Mouse (Mus musculus) forebrain, embryonic 15.5 days (tissue): ENCODE measurements around the gene Rbks. TPM values are rescaled to one million over a fixed set of nuclear protein-coding genes. Genes with fewer than 3 reads are reported as not detected.

Experiments used
- ATAC-seq: fragments of 200-750 bp; cut with Nextera tagmentation; replicated peaks from 2 replicates; pipeline ENCODE4 v1.8.0; 2017; ENCODE audit warnings: mild to moderate bottlenecking, moderate TSS enrichment, moderate library complexity
- H3K27ac ChIP-seq: fragments of 300-500 bp; sonication (generic); replicated peaks from 2 replicates; pipeline ENCODE4 v1.5.1; 2015; ENCODE audit warnings: mild to moderate bottlenecking, inconsistent platforms
- H3K27me3 ChIP-seq: fragments of 300-500 bp; sonication (generic); 2 replicates; pipeline ENCODE4 v1.6.1; 2015; ENCODE audit warnings: inconsistent platforms
- H3K36me3 ChIP-seq: fragments of 300-500 bp; sonication (generic); 2 replicates; pipeline ENCODE4 v1.6.1; 2015; ENCODE audit warnings: mild to moderate bottlenecking, inconsistent platforms
- H3K4me1 ChIP-seq: fragments of 300-500 bp; sonication (generic); 2 replicates; pipeline ENCODE4 v1.6.1; 2015; ENCODE audit warnings: inconsistent platforms
- H3K4me2 ChIP-seq: fragments of 300-500 bp; sonication (generic); replicated peaks from 2 replicates; pipeline ENCODE4 v1.6.1; 2015; ENCODE audit warnings: mild to moderate bottlenecking, inconsistent platforms
- H3K4me3 ChIP-seq: fragments of 300-500 bp; sonication (generic); 2 replicates; pipeline ENCODE4 v1.5.1; 2015; ENCODE audit warnings: mild to moderate bottlenecking, inconsistent platforms
- H3K9ac ChIP-seq: fragments of 300-500 bp; sonication (generic); replicated peaks from 2 replicates; pipeline ENCODE4 v1.6.1; 2015; ENCODE audit warnings: mild to moderate bottlenecking, inconsistent platforms
- H3K9me3 ChIP-seq: fragments of 300-500 bp; sonication (generic); 2 replicates; pipeline ENCODE4 v1.6.1; 2016; ENCODE audit warnings: inconsistent platforms
- WGBS: fragments of 180-500 bp; shearing (Covaris S2); methylation state at CpG from one replicate; pipeline ENCODE4 v1.1.7; 2015; ENCODE audit warnings: mixed read lengths; 5-methylcytosine and 5-hydroxymethylcytosine counted together
- polyA plus RNA-seq: library from polyadenylated mRNA; unstranded; fragments of >200 nt; fragmentation: Nextera tagmentation; extraction: Ambion mirVana; gene quantifications from 2 replicates; pipeline ENCODE4 v1.2.1, GENCODE M21; 2015

The Rbks gene
- polyA plus RNA-seq, 1 experiment from 2014 or later = 2.4 TPM

GRCm38 (mm10) chr5:31610376-31611086 is 86.9 kb downstream of the Rbks start:
- Histone ChIP-seq H3K4me1 (peaks cover 15% of the 10 kb centered on the region), H3K36me3 (no peaks in the 10 kb centered on the region), H3K4me2 (no peak overlapping the region), H3K9me3 (no peaks in the 10 kb centered on the region), H3K9ac (no peak overlapping the region), H3K27me3 (no peaks in the 10 kb centered on the region), H3K27ac (no peak overlapping the region), H3K4me3 (no peak overlapping the region)
- WGBS = 81% methylated on average over 13 of the region's 13 CpGs
- ATAC-seq = no peak

GRCm38 (mm10) chr5:31606151-31606550 is 91.3 kb downstream of the Rbks start:
- Histone ChIP-seq H3K4me3 (no peak overlapping the region), H3K9ac (no peak overlapping the region), H3K27me3 (no peaks in the 10 kb centered on the region), H3K4me2 (no peak overlapping the region), H3K4me1 (no peaks in the 10 kb centered on the region), H3K36me3 (no peaks in the 10 kb centered on the region), H3K27ac (no peak overlapping the region), H3K9me3 (no peaks in the 10 kb centered on the region)
- ATAC-seq = no peak
- WGBS = 54% methylated on average over 3 of the region's 3 CpGs

- Histone ChIP-seq H3K4me1 (no peaks in the 10 kb centered on the region), H3K9me3 (no peaks in the 10 kb centered on the region), H3K27me3 (no peaks in the 10 kb centered on the region), H3K9ac (no peak overlapping the region), H3K4me3 (no peak overlapping the region), H3K27ac (no peak overlapping the region), H3K36me3 (no peaks in the 10 kb centered on the region), H3K4me2 (no peak overlapping the region)
- ATAC-seq = no peak
- WGBS = 88% methylated on average over 6 of the region's 6 CpGs
Measured at GRCm38 (mm10) chr5:31603766-31604165, 93.7 kb downstream of the Rbks start.

GRCm38 (mm10) chr5:31602377-31602776 is 95.0 kb downstream of the Rbks start:
- Histone ChIP-seq H3K4me1 (no peaks in the 10 kb centered on the region; the same call in 1 of the 2 replicates), H3K9me3 (no peaks in the 10 kb centered on the region), H3K36me3 (no peaks in the 10 kb centered on the region), H3K27ac (no peak overlapping the region), H3K9ac (no peak overlapping the region), H3K4me2 (no peak overlapping the region), H3K27me3 (no peaks in the 10 kb centered on the region), H3K4me3 (no peak overlapping the region)
- ATAC-seq = no peak
- 85% methylated on average over 1 of the region's 1 CpGs for WGBS

GRCm38 (mm10) chr5:31601162-31601722 is 96.2 kb downstream of the Rbks start:
- Histone ChIP-seq H3K4me2 (no peak overlapping the region), H3K9me3 (no peaks in the 10 kb centered on the region), H3K27me3 (no peaks in the 10 kb centered on the region), H3K4me1 (peaks cover 9% of the 10 kb centered on the region), H3K27ac (no peak overlapping the region), H3K9ac (no peak overlapping the region), H3K4me3 (no peak overlapping the region), H3K36me3 (no peaks in the 10 kb centered on the region)
- 87% methylated on average over 7 of the region's 7 CpGs for WGBS
- ATAC-seq = no peak

GRCm38 (mm10) chr5:31599161-31599560 is 98.3 kb downstream of the Rbks start:
- Histone ChIP-seq H3K4me3 (no peak overlapping the region), H3K27ac (no peak overlapping the region), H3K4me1 (peaks cover 12% of the 10 kb centered on the region), H3K27me3 (no peaks in the 10 kb centered on the region), H3K9ac (no peak overlapping the region), H3K9me3 (no peaks in the 10 kb centered on the region), H3K36me3 (no peaks in the 10 kb centered on the region), H3K4me2 (no peak overlapping the region)
- no peak for ATAC-seq
- WGBS = 87% methylated on average over 2 of the region's 2 CpGs

GRCm38 (mm10) chr5:31598579-31598978 is 98.8 kb downstream of the Rbks start:
- 67% methylated on average over 4 of the region's 4 CpGs for WGBS
- H3K4me3 ChIP-seq = no peak overlapping the region
- no peaks in the 10 kb centered on the region for H3K27me3 ChIP-seq
- H3K9ac ChIP-seq = no peak overlapping the region
- no peaks in the 10 kb centered on the region for H3K9me3 ChIP-seq
- H3K4me1 ChIP-seq = peaks cover 12% of the 10 kb centered on the region
- no peaks in the 10 kb centered on the region for H3K36me3 ChIP-seq
- no peak overlapping the region for H3K4me2 ChIP-seq
- ATAC-seq = no peak
- no peak overlapping the region for H3K27ac ChIP-seq

- no peak overlapping the region for H3K4me2 ChIP-seq
- no peak for ATAC-seq
- no peaks in the 10 kb centered on the region for H3K36me3 ChIP-seq
- H3K27ac ChIP-seq = no peak overlapping the region
- H3K9me3 ChIP-seq = no peaks in the 10 kb centered on the region
- 86% methylated on average over 7 of the region's 7 CpGs for WGBS
- H3K4me3 ChIP-seq = no peak overlapping the region
- H3K9ac ChIP-seq = no peak overlapping the region
- H3K4me1 ChIP-seq = peaks cover 12% of the 10 kb centered on the region
- no peaks in the 10 kb centered on the region for H3K27me3 ChIP-seq
Measured at GRCm38 (mm10) chr5:31598121-31598520, 99.3 kb downstream of the Rbks start.

GRCm38 (mm10) chr5:31597430-31597944 is 99.9 kb downstream of the Rbks start:
- Histone ChIP-seq H3K4me3 (no peak overlapping the region), H3K9me3 (no peaks in the 10 kb centered on the region), H3K27ac (no peak overlapping the region), H3K9ac (no peak overlapping the region), H3K4me2 (no peak overlapping the region), H3K36me3 (no peaks in the 10 kb centered on the region), H3K4me1 (peaks cover 12% of the 10 kb centered on the region), H3K27me3 (no peaks in the 10 kb centered on the region)
- WGBS = 65% methylated on average over 6 of the region's 6 CpGs
- ATAC-seq = no peak

GRCm38 (mm10) chr5:31596481-31597429 is 100.7 kb downstream of the Rbks start, which contains the start of gene Mrpl33:
Gene Mrpl33 (plus strand): TSS chr5:31596935.
- Histone ChIP-seq H3K9me3 (no peaks in the 10 kb centered on the region), H3K4me1 (peaks cover 12% of the 10 kb centered on the region), H3K36me3 (no peaks in the 10 kb centered on the region), H3K27me3 (no peaks in the 10 kb centered on the region), H3K4me2 (peak within 1 kb of the TSS; percentile 53), H3K9ac (peak within 1 kb of the TSS; percentile 20), H3K27ac (no peak within 1 kb of the TSS), H3K4me3 (peak within 1 kb of the TSS; percentile 34)
- ATAC-seq = no peak
- WGBS = 8% methylated on average over 26 of the region's 26 CpGs

- no peak overlapping the region for H3K4me2 ChIP-seq
- 54% methylated on average over 4 of the region's 4 CpGs for WGBS
Measured at GRCm38 (mm10) chr5:31595868-31596267, 101.6 kb downstream of the Rbks start.

GRCm38 (mm10) chr5:31591122-31591521 is 106.3 kb downstream of the Rbks start:
- H3K4me1 ChIP-seq = peaks cover 6% of the 10 kb centered on the region
- H3K36me3 ChIP-seq = no peaks in the 10 kb centered on the region
- H3K9ac ChIP-seq = no peak overlapping the region
- H3K27ac ChIP-seq = no peak overlapping the region
- no peak for ATAC-seq
- WGBS = 94% methylated on average over 7 of the region's 7 CpGs
- H3K4me2 ChIP-seq = no peak overlapping the region
- H3K4me3 ChIP-seq = no peak overlapping the region
- no peaks in the 10 kb centered on the region for H3K9me3 ChIP-seq
- H3K27me3 ChIP-seq = no peaks in the 10 kb centered on the region

More at GRCm38 (mm10) chr5:31595868-31596267, 101.6 kb downstream of the Rbks start:
- no peaks in the 10 kb centered on the region for H3K36me3 ChIP-seq
- no peaks in the 10 kb centered on the region for H3K27me3 ChIP-seq
- H3K27ac ChIP-seq = no peak overlapping the region
- no peak overlapping the region for H3K9ac ChIP-seq
- H3K4me1 ChIP-seq = peaks cover 12% of the 10 kb centered on the region
- H3K9me3 ChIP-seq = no peaks in the 10 kb centered on the region
- no peak for ATAC-seq
- H3K4me3 ChIP-seq = no peak overlapping the region
